Mouse (Mus musculus) neural tube, embryonic 12.5 days (tissue): ENCODE results near the gene Tbx10. TPM values are rescaled to one million over a fixed set of nuclear protein-coding genes. Genes with fewer than 3 reads are reported as not detected.

Experiments used
- ATAC-seq: fragments of 200-750 bp; cut with Nextera tagmentation; 2 replicates; pipeline ENCODE4 v1.8.0; 2017; ENCODE audit warnings: low read depth, mild to moderate bottlenecking, moderate TSS enrichment, moderate library complexity; ENCODE audit not compliant: low FRiP score
- H3K27ac ChIP-seq: fragments of 300-500 bp; sonication (generic); 2 replicates; pipeline ENCODE4 v1.5.1; 2016
- H3K27me3 ChIP-seq: fragments of 300-500 bp; sonication (generic); replicated peaks from 2 replicates; pipeline ENCODE4 v1.6.1; 2016; ENCODE audit warnings: mild to moderate bottlenecking
- H3K36me3 ChIP-seq: fragments of 300-500 bp; sonication (generic); 2 replicates; pipeline ENCODE4 v1.6.1; 2016; ENCODE audit warnings: mild to moderate bottlenecking
- H3K4me1 ChIP-seq: fragments of 300-500 bp; sonication (generic); 2 replicates; pipeline ENCODE4 v1.6.1; 2016
- H3K4me2 ChIP-seq: fragments of 300-500 bp; sonication (generic); replicated peaks from 2 replicates; pipeline ENCODE4 v1.6.1; 2016; ENCODE audit warnings: mild to moderate bottlenecking
- H3K4me3 ChIP-seq: fragments of 300-500 bp; sonication (generic); 2 replicates; pipeline ENCODE4 v1.5.1; 2016
- H3K9ac ChIP-seq: fragments of 300-500 bp; sonication (generic); 2 replicates; pipeline ENCODE4 v1.6.1; 2016; ENCODE audit warnings: mild to moderate bottlenecking
- H3K9me3 ChIP-seq: fragments of 300-500 bp; sonication (generic); 2 replicates; pipeline ENCODE4 v1.6.1; 2016; ENCODE audit warnings: mild to moderate bottlenecking
- WGBS: fragments of 180-500 bp; shearing (Covaris S2); methylation state at CpG from one replicate; pipeline ENCODE4 v1.1.7; 2016; 5-methylcytosine and 5-hydroxymethylcytosine counted together
- polyA plus RNA-seq: library from polyadenylated mRNA; unstranded; fragments of >200 nt; fragmentation: Nextera tagmentation; extraction: Ambion mirVana; gene quantifications from 2 replicates; pipeline ENCODE4 v1.2.1, GENCODE M21; 2016

Gene Tbx10
- polyA plus RNA-seq, 1 experiment from 2014 or later: not detected

DNA sequence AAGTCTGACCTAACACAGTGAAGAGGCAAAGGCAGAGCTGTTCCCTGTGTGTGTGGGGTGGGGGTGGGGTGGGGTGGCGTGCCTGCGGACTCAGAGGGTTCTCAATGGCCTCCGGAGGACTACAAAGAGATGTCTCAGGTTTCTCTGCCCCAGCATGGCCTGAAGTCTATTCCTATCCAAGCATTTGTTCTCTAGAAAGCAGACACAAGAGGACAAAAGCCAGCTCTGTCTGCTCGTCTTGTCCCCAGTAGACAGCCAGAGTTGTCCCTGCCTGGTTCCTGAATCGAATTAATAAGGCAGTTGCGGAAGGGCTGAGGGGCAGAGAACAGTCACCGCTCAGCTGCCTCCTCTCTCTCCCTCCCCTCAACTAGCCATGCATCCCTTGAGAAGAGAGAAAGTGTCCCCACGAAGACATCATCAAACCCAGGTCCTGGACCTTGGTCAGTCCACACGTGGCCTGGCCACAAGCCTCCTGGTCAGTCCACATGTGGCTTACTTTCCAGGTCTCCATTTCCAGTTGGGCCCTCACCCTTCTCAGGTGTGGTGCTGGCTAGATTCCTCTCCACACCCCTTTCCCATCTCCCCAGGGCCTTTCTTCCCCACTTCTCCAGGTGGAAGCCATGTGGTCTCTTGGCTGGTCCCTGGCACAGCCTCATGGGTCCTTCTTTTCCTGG is 8.9 kb upstream of the Tbx10 start:
- no peak overlapping the region for H3K27ac ChIP-seq
- H3K27me3 ChIP-seq: no peaks in the 10 kb centered on the region
- ATAC-seq: no peak
- H3K36me3 ChIP-seq: no peaks in the 10 kb centered on the region
- 33% methylated on average over 9 of the region's 9 CpGs for WGBS
- peaks cover 23% of the 10 kb centered on the region for H3K4me1 ChIP-seq
- H3K4me3 ChIP-seq: no peak overlapping the region
- H3K9ac ChIP-seq: no peak overlapping the region
- no peak overlapping the region for H3K4me2 ChIP-seq
- no peaks in the 10 kb centered on the region for H3K9me3 ChIP-seq

DNA sequence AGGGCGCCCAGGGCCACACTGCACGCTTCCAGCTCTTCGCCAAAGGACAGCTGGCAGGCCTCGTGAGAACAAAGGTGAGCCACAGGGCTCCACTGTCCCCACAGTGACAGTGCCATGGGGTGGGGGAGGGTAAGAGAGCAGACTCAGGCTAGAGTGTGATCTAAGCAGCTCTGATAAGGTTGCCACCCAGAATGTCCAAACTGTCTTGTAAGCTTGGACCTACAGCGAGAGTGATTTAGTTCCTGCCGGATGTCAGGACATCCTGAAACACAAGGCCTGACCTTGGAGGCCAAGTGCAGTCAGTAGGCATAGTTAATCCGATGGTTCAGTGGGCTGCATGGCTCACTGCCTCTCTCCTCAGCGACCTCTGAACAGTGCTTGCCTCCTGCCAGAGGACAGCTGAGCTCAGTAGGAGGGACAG is 7.3 kb upstream of the Tbx10 start:
- no peak overlapping the region for H3K4me3 ChIP-seq
- H3K9me3 ChIP-seq: no peaks in the 10 kb centered on the region
- no peaks in the 10 kb centered on the region for H3K36me3 ChIP-seq
- H3K4me1 ChIP-seq: peaks cover 23% of the 10 kb centered on the region
- H3K4me2 ChIP-seq: 0 out of 2 replicates have a peak overlapping the region, but pooled peaks have one; percentile 4
- WGBS: 18% methylated on average over 8 of the region's 8 CpGs
- 0 out of 2 replicates have a peak overlapping the region, but pooled peaks have one; percentile 13 for H3K9ac ChIP-seq
- H3K27ac ChIP-seq: no peak overlapping the region
- no peak; the same call in 1 of the 2 replicates for ATAC-seq
- no peaks in the 10 kb centered on the region for H3K27me3 ChIP-seq

DNA sequence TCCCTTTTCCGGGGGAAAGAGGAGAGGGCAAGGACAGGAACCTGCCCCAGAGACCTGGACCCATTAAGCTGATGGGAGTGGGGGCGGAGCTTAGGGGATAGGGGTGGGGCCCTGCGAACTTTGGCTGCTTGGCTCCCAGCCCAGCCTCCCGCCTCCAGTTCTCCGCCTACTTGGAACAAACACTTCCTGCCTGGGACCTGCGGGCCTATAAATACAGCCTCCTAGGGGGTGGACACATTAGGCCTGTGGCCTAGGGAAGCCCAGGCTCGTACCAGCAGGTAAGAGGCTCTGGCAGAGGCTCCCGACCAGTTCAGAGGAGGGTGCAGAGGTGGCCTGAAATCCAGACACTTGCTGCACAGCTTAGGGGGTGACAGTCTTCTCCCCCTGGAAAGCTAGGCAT is 6.2 kb upstream of the Tbx10 start, which contains the start of gene Acy3:
Gene Acy3 (plus strand): TSS at position 237 of the 400 bp plus-strand sequence.
- Histone ChIP-seq H3K4me1 (peaks cover 27% of the 10 kb centered on the region), H3K27me3 (no peaks in the 10 kb centered on the region), H3K9ac (no peak within 1 kb of the TSS), H3K9me3 (no peaks in the 10 kb centered on the region), H3K4me3 (no peak within 1 kb of the TSS), H3K36me3 (no peaks in the 10 kb centered on the region), H3K4me2 (0 out of 2 replicates have a peak within 1 kb of the TSS, but pooled peaks have one; percentile 4), H3K27ac (no peak within 1 kb of the TSS)
- ATAC-seq: peak; percentile 54; the same call in 1 of the 2 replicates
- 12% methylated on average over 8 of the region's 8 CpGs for WGBS

DNA sequence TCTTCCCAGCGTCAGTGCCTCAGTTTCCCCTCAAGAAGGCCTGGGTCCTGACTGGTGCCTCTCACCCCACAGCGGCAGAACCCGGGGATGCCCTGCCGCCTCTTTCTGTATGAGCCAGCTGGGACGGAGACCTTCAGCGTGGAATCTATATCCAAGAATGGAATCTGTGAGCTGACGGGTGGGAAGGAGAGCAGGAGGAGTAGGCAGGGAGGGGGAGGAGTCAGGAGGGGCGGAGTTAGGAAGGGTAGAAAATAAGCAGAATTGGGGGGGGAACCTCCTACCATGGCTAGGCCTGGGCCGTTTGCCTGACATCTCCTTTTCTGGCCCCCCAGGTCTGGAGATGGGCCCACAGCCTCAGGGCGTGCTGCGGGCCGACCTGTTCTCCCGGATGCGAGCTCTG is 4.5 kb upstream of the Tbx10 start:
- Histone ChIP-seq H3K27ac (no peak overlapping the region), H3K4me3 (no peak overlapping the region), H3K36me3 (no peaks in the 10 kb centered on the region), H3K4me2 (no peak overlapping the region), H3K9me3 (no peaks in the 10 kb centered on the region), H3K27me3 (no peaks in the 10 kb centered on the region), H3K4me1 (peaks cover 27% of the 10 kb centered on the region), H3K9ac (no peak overlapping the region)
- 92% methylated on average over 14 of the region's 14 CpGs for WGBS
- ATAC-seq: no peak

DNA sequence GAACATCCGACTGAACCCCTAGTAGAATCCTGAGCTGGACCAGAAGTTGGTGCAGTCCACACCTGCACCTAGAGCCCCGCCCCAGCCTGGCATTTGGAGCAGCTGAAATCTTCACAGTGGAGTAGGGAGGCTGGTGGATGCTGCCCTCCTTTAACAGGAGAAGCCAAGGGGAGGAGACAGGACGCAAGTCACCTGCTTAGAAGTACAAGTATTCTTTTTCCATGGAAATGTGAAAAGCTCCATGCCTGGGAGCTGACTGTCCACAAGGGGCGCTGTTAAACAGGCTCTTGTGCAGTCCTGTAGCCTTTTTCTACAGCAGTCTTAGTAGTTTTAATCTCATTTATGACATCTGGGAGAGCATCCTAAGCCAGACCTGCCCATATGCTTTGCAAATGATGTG is 3.8 kb upstream of the Tbx10 start:
- ATAC-seq: no peak
- Histone ChIP-seq H3K27ac (no peak overlapping the region), H3K4me1 (peaks cover 26% of the 10 kb centered on the region), H3K4me2 (no peak overlapping the region), H3K9me3 (no peaks in the 10 kb centered on the region), H3K27me3 (no peaks in the 10 kb centered on the region), H3K4me3 (no peak overlapping the region), H3K9ac (no peak overlapping the region), H3K36me3 (no peaks in the 10 kb centered on the region)
- WGBS: 95% methylated on average over 4 of the region's 4 CpGs

DNA sequence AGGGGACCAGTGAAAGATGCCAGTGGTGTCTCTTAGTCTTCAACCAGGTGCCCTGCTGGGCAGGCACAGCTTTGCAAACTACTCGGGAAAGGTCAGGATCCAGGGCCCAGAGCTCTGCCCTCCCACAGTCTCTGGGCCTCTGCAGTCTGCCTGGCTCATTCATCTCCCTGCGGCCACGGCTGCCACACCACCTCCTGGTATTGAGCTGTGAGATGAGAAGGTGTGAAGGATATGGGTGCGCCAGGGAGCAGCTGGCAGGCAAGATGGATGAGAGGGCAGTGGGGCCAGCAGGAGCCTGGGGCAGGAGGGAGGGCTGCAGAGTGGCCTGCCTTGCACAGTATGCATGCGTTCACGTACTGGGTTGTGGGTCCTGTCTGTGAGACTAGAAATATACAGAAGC is 1.7 kb upstream of the Tbx10 start:
- no peak overlapping the region for H3K4me3 ChIP-seq
- H3K4me2 ChIP-seq: no peak overlapping the region
- ATAC-seq: no peak
- peaks cover 8% of the 10 kb centered on the region for H3K4me1 ChIP-seq
- WGBS: 38% methylated on average over 6 of the region's 6 CpGs
- H3K9me3 ChIP-seq: no peaks in the 10 kb centered on the region
- H3K36me3 ChIP-seq: no peaks in the 10 kb centered on the region
- no peak overlapping the region for H3K9ac ChIP-seq
- H3K27ac ChIP-seq: no peak overlapping the region
- H3K27me3 ChIP-seq: no peaks in the 10 kb centered on the region

DNA sequence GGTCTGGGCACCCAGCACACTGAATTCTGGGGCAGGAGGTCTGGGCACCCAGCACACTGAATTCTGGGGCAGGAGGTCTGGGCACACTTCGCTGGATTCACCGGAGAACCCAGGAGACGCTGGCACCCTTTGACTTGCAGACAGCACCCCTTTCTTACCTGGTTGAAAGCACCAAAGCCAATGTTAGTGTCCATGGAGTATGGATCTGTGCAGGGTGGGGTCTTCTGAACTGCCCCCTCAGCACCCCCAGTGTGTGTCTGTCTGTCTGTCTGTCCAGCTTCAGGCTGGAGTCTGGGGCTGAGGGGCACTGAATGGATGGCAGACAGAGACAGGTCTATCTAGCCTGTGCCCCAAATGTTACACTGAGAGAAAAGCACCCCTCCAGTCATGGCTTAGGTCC is 990 bp upstream of the Tbx10 start:
- no peak for ATAC-seq

DNA sequence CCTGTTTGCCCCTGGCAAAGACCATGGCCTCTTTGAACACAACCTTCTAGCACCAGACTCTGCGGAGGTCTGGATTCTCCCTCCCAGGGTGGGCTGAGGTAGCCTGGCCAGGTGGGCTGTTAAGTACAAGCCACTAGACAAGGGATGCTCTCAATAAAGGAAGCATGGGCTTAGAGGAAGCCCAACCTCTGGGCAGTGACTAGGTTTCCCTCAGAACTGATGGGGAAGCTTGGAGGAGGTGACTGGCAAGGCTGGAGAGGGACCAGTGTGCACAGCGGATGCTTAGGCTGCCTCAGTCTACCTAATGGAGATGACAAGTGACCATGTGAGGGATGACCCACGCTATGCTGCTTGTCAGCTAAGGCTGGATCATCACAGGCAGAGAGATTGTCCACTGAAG is 586 bp upstream of the Tbx10 start:
- Histone ChIP-seq H3K27ac (no peak overlapping the region), H3K9me3 (no peaks in the 10 kb centered on the region), H3K4me1 (0 out of 2 replicates have a peak, but pooled peaks cover 4% of the 10 kb centered on the region), H3K4me3 (no peak overlapping the region), H3K9ac (no peak overlapping the region), H3K27me3 (no peaks in the 10 kb centered on the region), H3K4me2 (no peak overlapping the region), H3K36me3 (no peaks in the 10 kb centered on the region)
- ATAC-seq: no peak
- WGBS: 85% methylated on average over 3 of the region's 3 CpGs

More for the DNA sequence above, 990 bp upstream of the Tbx10 start:
- Histone ChIP-seq H3K4me3 (no peak overlapping the region), H3K36me3 (no peaks in the 10 kb centered on the region), H3K9ac (no peak overlapping the region), H3K27ac (no peak overlapping the region), H3K27me3 (no peaks in the 10 kb centered on the region), H3K4me1 (0 out of 2 replicates have a peak, but pooled peaks cover 4% of the 10 kb centered on the region), H3K4me2 (no peak overlapping the region), H3K9me3 (no peaks in the 10 kb centered on the region)
- 95% methylated on average over 3 of the region's 3 CpGs for WGBS

DNA sequence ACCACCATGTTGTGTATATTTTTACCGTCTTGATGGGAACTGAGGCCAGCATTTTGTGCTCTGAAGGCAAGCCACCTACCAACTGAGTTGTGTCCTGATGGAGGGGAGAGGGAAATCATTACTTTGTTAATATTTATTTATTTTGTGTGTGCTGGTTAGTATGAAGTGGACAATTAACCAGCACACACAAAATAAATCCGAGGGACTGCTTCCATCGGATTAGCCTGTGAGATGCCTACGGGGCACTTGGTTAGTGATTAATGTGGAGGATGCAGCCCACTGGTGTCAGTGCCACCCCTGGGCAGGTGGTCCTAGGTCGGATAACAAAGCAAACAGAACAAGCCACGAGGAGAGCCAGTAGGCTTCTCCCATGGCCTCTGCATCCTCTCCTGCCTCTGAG is 2.4 kb downstream of the Tbx10 start:
- WGBS: 67% methylated on average over 6 of the region's 6 CpGs
- H3K27ac ChIP-seq: no peak overlapping the region

DNA sequence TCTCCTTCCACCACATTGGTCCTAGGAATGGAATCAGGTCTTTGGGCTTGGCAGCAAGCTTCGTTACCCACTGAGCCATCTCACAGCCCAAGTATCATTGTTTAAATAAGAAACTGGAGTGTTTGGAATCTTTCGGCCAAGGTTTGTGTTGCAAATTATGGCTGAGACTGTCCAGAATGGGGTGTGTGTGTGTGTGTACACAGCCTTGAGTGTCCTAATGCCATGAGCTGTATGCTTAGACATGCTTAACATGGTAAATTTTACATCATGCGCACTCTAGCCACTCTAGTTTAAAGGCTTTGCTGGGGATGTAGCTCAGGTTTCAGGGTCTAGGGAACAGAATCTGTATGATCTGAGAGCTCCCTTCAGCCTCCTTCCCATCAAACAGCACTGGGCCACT is 3.0 kb downstream of the Tbx10 start:
- ATAC-seq: no peak
- Histone ChIP-seq H3K9me3 (no peaks in the 10 kb centered on the region), H3K4me3 (no peak overlapping the region), H3K27me3 (no peaks in the 10 kb centered on the region), H3K4me1 (peaks cover 9% of the 10 kb centered on the region; the same call in 1 of the 2 replicates), H3K27ac (no peak overlapping the region), H3K36me3 (no peaks in the 10 kb centered on the region), H3K9ac (no peak overlapping the region), H3K4me2 (no peak overlapping the region)
- WGBS: 93% methylated on average over 3 of the region's 3 CpGs

More for the DNA sequence above, 2.4 kb downstream of the Tbx10 start:
- H3K4me2 ChIP-seq: no peak overlapping the region
- ATAC-seq: no peak
- H3K27me3 ChIP-seq: no peaks in the 10 kb centered on the region
- H3K4me1 ChIP-seq: peaks cover 9% of the 10 kb centered on the region; the same call in 1 of the 2 replicates
- H3K4me3 ChIP-seq: no peak overlapping the region
- H3K9ac ChIP-seq: no peak overlapping the region
- no peaks in the 10 kb centered on the region for H3K36me3 ChIP-seq
- no peaks in the 10 kb centered on the region for H3K9me3 ChIP-seq

DNA sequence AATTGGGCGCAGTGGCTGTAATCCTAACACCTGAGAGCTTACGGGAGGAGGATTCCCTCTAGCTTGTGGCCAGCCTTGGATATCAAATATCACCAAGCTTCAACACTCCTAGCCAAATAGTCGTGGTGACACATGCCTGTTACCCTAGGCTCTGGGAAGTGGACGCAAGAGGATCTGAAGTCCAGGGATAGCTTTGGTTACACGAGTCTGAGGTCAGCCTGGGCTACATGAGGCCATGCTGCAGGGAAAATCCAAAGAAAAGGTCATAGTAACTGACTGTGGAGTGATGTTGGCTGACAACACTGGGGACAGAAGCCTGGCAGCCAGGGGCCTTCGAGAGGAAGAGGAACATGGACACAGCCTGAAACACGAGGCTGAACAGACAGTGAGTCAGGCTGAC is 3.6 kb downstream of the Tbx10 start:
- Histone ChIP-seq H3K4me1 (peaks cover 9% of the 10 kb centered on the region), H3K27ac (no peak overlapping the region), H3K9me3 (no peaks in the 10 kb centered on the region), H3K4me3 (no peak overlapping the region), H3K9ac (no peak overlapping the region), H3K27me3 (no peaks in the 10 kb centered on the region), H3K4me2 (no peak overlapping the region), H3K36me3 (no peaks in the 10 kb centered on the region)
- 76% methylated on average over 7 of the region's 7 CpGs for WGBS
- ATAC-seq: no peak

DNA sequence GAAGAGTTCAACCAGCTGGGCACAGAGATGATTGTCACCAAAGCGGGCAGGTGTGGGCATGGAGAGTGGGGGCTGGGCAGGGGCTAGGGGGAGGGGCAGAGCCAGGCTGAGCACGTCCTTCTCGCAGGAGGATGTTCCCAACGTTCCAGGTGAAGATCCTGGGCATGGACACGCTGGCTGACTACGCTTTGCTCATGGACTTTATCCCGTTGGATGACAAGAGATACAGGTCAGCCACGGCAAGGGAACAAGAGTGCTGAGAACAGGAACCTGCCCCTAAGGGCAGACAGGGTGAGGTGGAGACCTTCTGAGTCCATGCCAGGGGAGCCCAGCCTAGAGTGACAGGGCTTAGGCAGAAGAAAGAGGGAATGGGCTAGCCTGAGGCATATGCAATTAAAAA is 4.2 kb downstream of the Tbx10 start:
- WGBS: 89% methylated on average over 8 of the region's 8 CpGs
- Histone ChIP-seq H3K27ac (no peak overlapping the region), H3K9ac (no peak overlapping the region), H3K9me3 (no peaks in the 10 kb centered on the region), H3K4me3 (no peak overlapping the region), H3K4me1 (peaks cover 15% of the 10 kb centered on the region), H3K36me3 (no peaks in the 10 kb centered on the region), H3K27me3 (no peaks in the 10 kb centered on the region), H3K4me2 (no peak overlapping the region)
- no peak for ATAC-seq

DNA sequence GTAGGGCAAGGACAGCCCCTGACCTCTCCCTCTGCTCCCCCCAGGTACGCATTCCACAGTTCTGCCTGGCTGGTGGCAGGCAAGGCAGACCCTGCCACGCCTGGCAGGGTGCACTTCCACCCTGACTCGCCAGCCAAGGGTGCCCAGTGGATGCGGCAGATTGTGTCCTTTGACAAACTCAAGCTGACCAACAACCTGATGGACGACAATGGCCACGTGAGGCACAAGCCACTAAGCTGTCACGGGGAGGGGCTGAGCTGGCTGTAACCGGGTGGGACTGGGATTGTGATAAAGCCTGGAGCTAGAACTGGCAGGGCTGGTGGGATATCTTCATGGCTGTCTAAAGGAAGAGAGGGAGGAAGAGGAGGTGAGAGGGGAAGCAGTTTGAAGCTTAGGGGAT is 4.7 kb downstream of the Tbx10 start:
- Histone ChIP-seq H3K4me1 (peaks cover 17% of the 10 kb centered on the region), H3K4me2 (no peak overlapping the region), H3K36me3 (no peaks in the 10 kb centered on the region), H3K27me3 (no peaks in the 10 kb centered on the region), H3K9me3 (no peaks in the 10 kb centered on the region), H3K9ac (no peak overlapping the region), H3K27ac (no peak overlapping the region), H3K4me3 (no peak overlapping the region)
- no peak for ATAC-seq
- 63% methylated on average over 8 of the region's 8 CpGs for WGBS
